Mouse (Mus musculus) urinary bladder, postnatal 25 days (tissue): ENCODE measurements around the gene Samd14.

Source experiments
- DNase-seq: peaks from one replicate; pipeline ENCODE4 v3.0.0; 2022; ENCODE audit warnings: low spot score

The Samd14 gene

GRCm38 (mm10) chr11:95073835-95074234, 64.2 kb downstream of the Samd14 start:
- DNase-seq, result no peak

- DNase-seq, result no peak
These were observed 65.0 kb downstream of the Samd14 start for GRCm38 (mm10) chr11:95074694-95075093.

- no peak for DNase-seq
These were observed 65.7 kb downstream of the Samd14 start for GRCm38 (mm10) chr11:95075197-95076040.
